Mouse (Mus musculus): Measurements from ENCODE around the gene Copb1.

Gene Copb1

DNA sequence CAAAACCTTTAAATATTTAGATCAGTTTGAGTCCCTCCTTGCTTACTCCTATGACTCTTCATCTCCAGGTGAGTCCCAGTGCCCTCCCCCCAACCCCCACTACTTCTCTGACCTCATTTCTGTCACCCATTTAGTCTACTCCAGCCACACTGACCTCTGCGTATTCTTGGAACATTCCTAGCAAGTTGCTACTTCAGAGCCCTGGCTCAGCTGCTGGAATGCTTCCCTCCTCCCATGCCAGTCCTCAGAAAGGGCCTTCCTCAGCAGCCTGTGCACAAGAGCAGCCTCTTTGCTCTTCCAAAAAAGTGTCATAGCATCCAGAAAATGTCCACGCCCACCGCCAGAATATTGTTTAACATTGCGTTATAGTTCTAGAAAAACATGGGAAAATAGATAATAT lies 84.5 kb downstream of the Copb1 start:
- DNase-seq (ENCODE audit: low read depth, low spot score): peak; percentile 10

GRCm38 (mm10) chr7:114169381-114169780 lies 85.1 kb downstream of the Copb1 start:
- no peak for DNase-seq (ENCODE audit: low read depth, low spot score)

All from 3T3-L1 (cell line).